Mouse (Mus musculus) neural tube, embryonic 14.5 days (tissue): ENCODE results near the gene Tagap1. TPM values are rescaled to one million over a fixed set of nuclear protein-coding genes. Genes with fewer than 3 reads are reported as not detected.
"Not testable (repeated sequence)": the region's sequence is repeated elsewhere in the genome, so short reads cannot be mapped to it uniquely, and the experiment has no call there.

ENCODE experiments used
- ATAC-seq: fragments of 200-750 bp; cut with Nextera tagmentation; 2 replicates; pipeline ENCODE4 v1.8.0; 2017; ENCODE audit warnings: low read depth, mild to moderate bottlenecking, moderate TSS enrichment, moderate library complexity
- H3K27ac ChIP-seq: fragments of 300-500 bp; sonication (generic); 2 replicates; pipeline ENCODE4 v1.5.1; 2014; ENCODE audit warnings: low read depth, mild to moderate bottlenecking, control low read depth, low read length, moderate library complexity, mixed read lengths
- H3K27me3 ChIP-seq: fragments of 300-500 bp; sonication (generic); 2 replicates; pipeline ENCODE4 v1.6.1; 2014; ENCODE audit warnings: low read length; ENCODE audit not compliant: control insufficient read depth, insufficient read depth
- H3K36me3 ChIP-seq: fragments of 300-500 bp; sonication (generic); 2 replicates; pipeline ENCODE4 v1.6.1; 2014; ENCODE audit warnings: low read length, mixed read lengths; ENCODE audit not compliant: control insufficient read depth, insufficient read depth
- H3K4me1 ChIP-seq: fragments of 300-500 bp; sonication (generic); 2 replicates; pipeline ENCODE4 v1.6.1; 2014; ENCODE audit warnings: low read length; ENCODE audit not compliant: control insufficient read depth, insufficient read depth
- H3K4me2 ChIP-seq: fragments of 300-500 bp; sonication (generic); 2 replicates; pipeline ENCODE4 v1.6.1; 2014; ENCODE audit warnings: mild to moderate bottlenecking, low read depth, low read length, control low read depth
- H3K4me3 ChIP-seq: fragments of 300-500 bp; sonication (generic); 2 replicates; pipeline ENCODE4 v1.5.1; 2014; ENCODE audit warnings: low read depth, low read length, control low read depth, mixed read lengths
- H3K9ac ChIP-seq: fragments of 300-500 bp; sonication (generic); replicated peaks from 2 replicates; pipeline ENCODE4 v1.6.1; 2014; ENCODE audit warnings: low read depth, mild to moderate bottlenecking, control low read depth, low read length, mixed read lengths
- H3K9me3 ChIP-seq: fragments of 300-500 bp; sonication (generic); 2 replicates; pipeline ENCODE4 v1.6.1; 2016; ENCODE audit warnings: low read length; ENCODE audit not compliant: control insufficient read depth
- WGBS: fragments of 180-500 bp; shearing (Covaris S2); extraction: QIAGEN DNeasy Blood & Tissue Kit; methylation state at CpG from one replicate; pipeline ENCODE4 v1.1.7; 2014; 5-methylcytosine and 5-hydroxymethylcytosine counted together
- polyA plus RNA-seq: library from polyadenylated mRNA; unstranded; fragments of >200 nt; fragmentation: Nextera tagmentation; extraction: Ambion mirVana; gene quantifications from 2 replicates; pipeline ENCODE4 v1.2.1, GENCODE M21; 2014

Gene Tagap1
- polyA plus RNA-seq, 1 experiment from 2014 or later, result 75.2 TPM

- H3K36me3 ChIP-seq, H3K4me2 ChIP-seq, ATAC-seq, H3K27ac ChIP-seq, H3K9me3 ChIP-seq, H3K4me1 ChIP-seq, H3K9ac ChIP-seq, H3K27me3 ChIP-seq, H3K4me3 ChIP-seq: not testable (repeated sequence)
- no CpG with 5 or more reads among the region's 6 CpGs for WGBS
These were observed 34.5 kb upstream of the Tagap1 start for GRCm38 (mm10) chr17:6995504-6995903.

- not testable (repeated sequence) for H3K9me3 ChIP-seq, H3K9ac ChIP-seq, ATAC-seq, H3K4me2 ChIP-seq, H3K4me1 ChIP-seq, H3K27me3 ChIP-seq, H3K4me3 ChIP-seq, H3K36me3 ChIP-seq, H3K27ac ChIP-seq
- 94% methylated on average over 1 of the region's 1 CpGs for WGBS
These were observed 25.2 kb upstream of the Tagap1 start for GRCm38 (mm10) chr17:6986118-6986517.

GRCm38 (mm10) chr17:6980144-6980543, 19.2 kb upstream of the Tagap1 start:
- not testable (repeated sequence) for H3K4me3 ChIP-seq, H3K4me1 ChIP-seq, H3K27ac ChIP-seq, H3K36me3 ChIP-seq, H3K4me2 ChIP-seq, ATAC-seq, H3K9ac ChIP-seq, H3K9me3 ChIP-seq, H3K27me3 ChIP-seq
- 94% methylated on average over 5 of the region's 8 CpGs for WGBS

- WGBS, result 28% methylated on average over 5 of the region's 5 CpGs
- not testable (repeated sequence) for H3K27ac ChIP-seq, H3K9me3 ChIP-seq, ATAC-seq, H3K27me3 ChIP-seq, H3K36me3 ChIP-seq, H3K4me1 ChIP-seq
- peak overlapping the region; percentile 39 for H3K4me3 ChIP-seq
- peak overlapping the region; percentile 44; the same call in 1 of the 2 replicates for H3K9ac ChIP-seq
- H3K4me2 ChIP-seq, result peak overlapping the region; percentile 48
These were observed 18.4 kb upstream of the Tagap1 start for GRCm38 (mm10) chr17:6979380-6979779.

- Histone ChIP-seq H3K4me3 (peak within 1 kb of the TSS; percentile 39), H3K9ac (peak within 1 kb of the TSS; percentile 44; the same call in 1 of the 2 replicates), H3K4me2 (peak within 1 kb of the TSS; percentile 48)
- not testable (repeated sequence) for H3K4me1 ChIP-seq, H3K27ac ChIP-seq, H3K36me3 ChIP-seq, H3K9me3 ChIP-seq, H3K27me3 ChIP-seq
- WGBS, result under 1% methylated on average over 37 of the region's 68 CpGs
- peak; percentile 97 for ATAC-seq
These were observed 17.6 kb upstream of the Tagap1 start, which contains the start of gene Gm49721 for GRCm38 (mm10) chr17:6978287-6979248. TSS of gene Gm49721 (plus strand) at chr17:6978904.

GRCm38 (mm10) chr17:6974985-6975384, 14.0 kb upstream of the Tagap1 start:
- H3K4me2 ChIP-seq, H3K27ac ChIP-seq, H3K27me3 ChIP-seq, ATAC-seq, H3K9me3 ChIP-seq, H3K4me1 ChIP-seq, H3K36me3 ChIP-seq, H3K4me3 ChIP-seq, H3K9ac ChIP-seq: not testable (repeated sequence)
- 61% methylated on average over 3 of the region's 3 CpGs for WGBS

GRCm38 (mm10) chr17:6972836-6973396, 12.0 kb upstream of the Tagap1 start:
- H3K27ac ChIP-seq, H3K4me3 ChIP-seq, H3K4me2 ChIP-seq, H3K4me1 ChIP-seq, H3K9ac ChIP-seq, ATAC-seq, H3K27me3 ChIP-seq, H3K36me3 ChIP-seq, H3K9me3 ChIP-seq: not testable (repeated sequence)
- WGBS, result 62% methylated on average over 4 of the region's 4 CpGs

GRCm38 (mm10) chr17:6971238-6971637, 10.3 kb upstream of the Tagap1 start:
- not testable (repeated sequence) for H3K27me3 ChIP-seq, H3K36me3 ChIP-seq, H3K9me3 ChIP-seq, H3K4me2 ChIP-seq, ATAC-seq, H3K4me3 ChIP-seq, H3K9ac ChIP-seq, H3K4me1 ChIP-seq, H3K27ac ChIP-seq
- whole genome bisulfite sequencing, result 84% methylated on average over 8 of the region's 8 CpGs

GRCm38 (mm10) chr17:6970334-6970733, 9.4 kb upstream of the Tagap1 start, which contains the start of gene Rnaset2b:
TSS of gene Rnaset2b (plus strand) at chr17:6970634.
- not testable (repeated sequence) for H3K4me2 ChIP-seq, H3K36me3 ChIP-seq, H3K9ac ChIP-seq, H3K4me1 ChIP-seq, H3K27ac ChIP-seq, H3K27me3 ChIP-seq, H3K9me3 ChIP-seq, H3K4me3 ChIP-seq, ATAC-seq
- no CpG with 5 or more reads among the region's 8 CpGs for whole genome bisulfite sequencing
